Comparison of ENCODE assay signal across 30 mouse cellular contexts in genomic region chr14:103906417-103907070, GRCm38 (mm10).
DNase-seq lines count a peak whose midpoint lies in the region; ATAC-seq and TF ChIP-seq lines count a peak whose summit lies in the region.
"Had no signal": no experiment of that assay in that cellular context is flagged by ENCODE, and none has a peak within 500 bp of the region (broad histone marks: within the 10 kb centered on the region; RNA-seq: fewer than 3 reads in every experiment).

No protein-coding gene starts in this region.

- peak; percentile 65 for ATAC-seq in intestine, embryonic 15.5 days
- no peak for ATAC-seq in intestine, postnatal 0 days
- no peak for ATAC-seq in hindbrain, embryonic 12.5 days (ENCODE audit: low FRiP score)
- ATAC-seq in midbrain, embryonic 11.5 days (ENCODE audit: low FRiP score) = no peak
- no peak for ATAC-seq in monocyte, adult 5-6 weeks (replicated peaks; ENCODE audit: insufficient number of reproducible peaks, low FRiP score, low TSS enrichment, poor library complexity, severe bottlenecking)
- ATAC-seq: activated CD4-positive, CD25-positive, alpha-beta regulatory T cell, adult 4 months; forebrain, embryonic 14.5 days; forebrain, postnatal 0 days; Patski had no signal

- H3K9ac ChIP-seq in intestine, embryonic 15.5 days = no peak overlapping the region
- no peak overlapping the region for H3K9ac ChIP-seq in intestine, postnatal 0 days (ENCODE audit: low read depth, low read length)
- H3K9ac ChIP-seq in hindbrain, embryonic 12.5 days = no peak overlapping the region
- no peak overlapping the region for H3K9ac ChIP-seq in midbrain, embryonic 11.5 days (ENCODE audit: low read length)
- H3K9ac ChIP-seq: embryonic facial prominence, embryonic 12.5 days; embryonic facial prominence, embryonic 15.5 days; forebrain, postnatal 0 days; heart, embryonic 12.5 days; heart, embryonic 15.5 days; hindbrain, embryonic 15.5 days had no signal

- TF ChIP-seq CTCF in intestine, postnatal 0 days (IDR thresholded peaks at IDR 0.05; ENCODE audit: low read depth) = no peak

- 40% methylated on average over 2 of the region's 2 CpGs for WGBS in intestine, embryonic 15.5 days
- 29% methylated on average over 2 of the region's 2 CpGs for WGBS in intestine, postnatal 0 days
- WGBS in hindbrain, embryonic 12.5 days = 44% methylated on average over 2 of the region's 2 CpGs
- WGBS in midbrain, embryonic 11.5 days = 36% methylated on average over 2 of the region's 2 CpGs

- H3K9me3 ChIP-seq in intestine, embryonic 15.5 days = no peaks in the 10 kb centered on the region
- H3K9me3 ChIP-seq in intestine, postnatal 0 days (ENCODE audit: control insufficient read depth) = no peaks in the 10 kb centered on the region
- no peaks in the 10 kb centered on the region for H3K9me3 ChIP-seq in hindbrain, embryonic 12.5 days (replicated peaks)
- H3K9me3 ChIP-seq in midbrain, embryonic 11.5 days (ENCODE audit: control insufficient read depth, low read length) = no peaks in the 10 kb centered on the region
- H3K9me3 ChIP-seq: embryonic facial prominence, embryonic 12.5 days; embryonic facial prominence, embryonic 15.5 days; heart, embryonic 12.5 days; heart, embryonic 15.5 days; hindbrain, embryonic 15.5 days had no signal

- DNase-seq in ES-CJ7 (ENCODE audit: low read depth, low spot score) (peak; percentile 71), ZHBTc4 (ENCODE audit: low read depth, low spot score) (peak; percentile 76)
- no peak for DNase-seq in midbrain, embryonic 11.5 days (ENCODE audit: low spot score, missing footprints)
- DNase-seq: adrenal gland, postnatal 10 days; adrenal gland, postnatal 36 days; B cell, adult 2 months; cerebellum, adult 11 months; cerebellum, adult 2 months; cerebellum, adult 9-11 months; cerebellum, postnatal 25 days; forebrain, postnatal 0 days; gastrocnemius, adult 2 months; gastrocnemius, postnatal 14 days; heart, adult 18-20 months; heart, postnatal 10 days; heart, postnatal 36 days had no signal

- no peak overlapping the region for H3K4me2 ChIP-seq in intestine, embryonic 15.5 days (replicated peaks)
- no peak overlapping the region for H3K4me2 ChIP-seq in intestine, postnatal 0 days (replicated peaks; ENCODE audit: low read depth)
- no peak overlapping the region for H3K4me2 ChIP-seq in hindbrain, embryonic 12.5 days (replicated peaks)
- no peak overlapping the region for H3K4me2 ChIP-seq in midbrain, embryonic 11.5 days
- H3K4me2 ChIP-seq: embryonic facial prominence, embryonic 12.5 days; embryonic facial prominence, embryonic 15.5 days; heart, embryonic 12.5 days; heart, embryonic 15.5 days; hindbrain, embryonic 15.5 days had no signal

- H3K27me3 ChIP-seq in intestine, embryonic 15.5 days (replicated peaks) = no peaks in the 10 kb centered on the region
- no peaks in the 10 kb centered on the region for H3K27me3 ChIP-seq in intestine, postnatal 0 days (replicated peaks; ENCODE audit: control insufficient read depth, insufficient read depth, low read length)
- H3K27me3 ChIP-seq in hindbrain, embryonic 12.5 days = no peaks in the 10 kb centered on the region
- no peaks in the 10 kb centered on the region for H3K27me3 ChIP-seq in midbrain, embryonic 11.5 days (ENCODE audit: control insufficient read depth, insufficient read depth, low read length)
- H3K27me3 ChIP-seq: CH12.LX; embryonic facial prominence, embryonic 12.5 days; embryonic facial prominence, embryonic 15.5 days; heart, embryonic 12.5 days; heart, embryonic 15.5 days; hindbrain, embryonic 15.5 days; Patski had no signal

- H3K4me1 ChIP-seq in intestine, embryonic 15.5 days (replicated peaks) = no peaks in the 10 kb centered on the region
- no peaks in the 10 kb centered on the region for H3K4me1 ChIP-seq in intestine, postnatal 0 days (replicated peaks; ENCODE audit: control insufficient read depth, insufficient read depth, low read length)
- no peaks in the 10 kb centered on the region for H3K4me1 ChIP-seq in hindbrain, embryonic 12.5 days
- no peaks in the 10 kb centered on the region for H3K4me1 ChIP-seq in midbrain, embryonic 11.5 days (ENCODE audit: control insufficient read depth, insufficient read depth, low read length)
- H3K4me1 ChIP-seq: embryonic facial prominence, embryonic 12.5 days; embryonic facial prominence, embryonic 15.5 days; heart, embryonic 15.5 days; hindbrain, embryonic 15.5 days had no signal

- no peak overlapping the region for H3K4me3 ChIP-seq in intestine, embryonic 15.5 days (replicated peaks)
- no peak overlapping the region for H3K4me3 ChIP-seq in intestine, postnatal 0 days (ENCODE audit: low read depth, low read length)
- H3K4me3 ChIP-seq in hindbrain, embryonic 12.5 days = no peak overlapping the region
- no peak overlapping the region for H3K4me3 ChIP-seq in midbrain, embryonic 11.5 days (ENCODE audit: low read depth, low read length)
- H3K4me3 ChIP-seq: embryonic facial prominence, embryonic 12.5 days; embryonic facial prominence, embryonic 15.5 days; gastrocnemius, adult 2 months; heart, embryonic 12.5 days; heart, embryonic 15.5 days; hindbrain, embryonic 15.5 days had no signal

- H3K27ac ChIP-seq in intestine, embryonic 15.5 days = no peak overlapping the region
- H3K27ac ChIP-seq in intestine, postnatal 0 days (ENCODE audit: low read depth, low read length) = no peak overlapping the region
- no peak overlapping the region for H3K27ac ChIP-seq in hindbrain, embryonic 12.5 days
- no peak overlapping the region for H3K27ac ChIP-seq in midbrain, embryonic 11.5 days (ENCODE audit: low read depth, low read length)
- H3K27ac ChIP-seq: embryonic facial prominence, embryonic 12.5 days; embryonic facial prominence, embryonic 15.5 days; gastrocnemius, adult 2 months; heart, embryonic 15.5 days; hindbrain, embryonic 15.5 days had no signal

- no peaks in the 10 kb centered on the region for H3K36me3 ChIP-seq in intestine, embryonic 15.5 days
- no peaks in the 10 kb centered on the region for H3K36me3 ChIP-seq in intestine, postnatal 0 days (ENCODE audit: control insufficient read depth, insufficient read depth)
- H3K36me3 ChIP-seq in hindbrain, embryonic 12.5 days = no peaks in the 10 kb centered on the region
- no peaks in the 10 kb centered on the region for H3K36me3 ChIP-seq in midbrain, embryonic 11.5 days (ENCODE audit: control insufficient read depth, insufficient read depth, low read length)
- H3K36me3 ChIP-seq: embryonic facial prominence, embryonic 12.5 days; embryonic facial prominence, embryonic 15.5 days; G1E; heart, embryonic 12.5 days; heart, embryonic 15.5 days; hindbrain, embryonic 15.5 days had no signal
